Mouse (Mus musculus) monocyte, adult 59 days (primary cell): ENCODE measurements around the gene Fnip1. TPM values are rescaled to one million over a fixed set of nuclear protein-coding genes. Genes with fewer than 3 reads are reported as not detected.

Source experiments
- total RNA-seq, 2 experiments: library from RNA; stranded (reverse); gene quantifications; one replicate each; pipeline ENCODE4 v1.2.4; 2023

Fnip1 gene
- total RNA-seq = 10 to 100 TPM; 35.9 to 37.7 TPM

DNA sequence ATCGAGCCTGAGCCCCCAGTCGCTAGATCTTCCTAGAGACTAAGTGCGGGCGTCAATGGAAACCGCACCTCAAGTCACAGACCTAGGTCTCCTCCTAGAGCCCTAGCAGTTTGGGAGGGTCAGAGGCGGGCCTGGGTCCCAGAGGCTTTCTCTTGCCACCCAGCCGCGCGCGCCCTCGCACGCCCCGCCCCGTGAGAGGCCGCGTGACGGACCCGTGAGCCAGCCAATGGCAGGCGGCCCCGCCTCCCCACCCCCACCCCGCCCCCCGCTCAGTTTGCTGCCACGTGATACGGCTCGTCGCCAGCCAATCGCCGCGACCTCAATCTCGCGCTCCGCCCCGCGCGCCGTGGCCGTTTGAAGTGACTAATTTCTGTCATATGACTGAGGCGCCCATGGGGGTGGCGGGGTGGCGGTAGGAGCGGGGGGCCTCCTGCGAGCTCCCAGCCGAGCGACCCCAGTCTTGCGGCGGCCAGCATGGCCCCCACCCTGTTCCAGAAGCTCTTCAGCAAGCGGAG is at the start of gene Fnip1:
Gene Fnip1 (plus strand): TSS at position 377 of the 515 bp plus-strand sequence.

DNA sequence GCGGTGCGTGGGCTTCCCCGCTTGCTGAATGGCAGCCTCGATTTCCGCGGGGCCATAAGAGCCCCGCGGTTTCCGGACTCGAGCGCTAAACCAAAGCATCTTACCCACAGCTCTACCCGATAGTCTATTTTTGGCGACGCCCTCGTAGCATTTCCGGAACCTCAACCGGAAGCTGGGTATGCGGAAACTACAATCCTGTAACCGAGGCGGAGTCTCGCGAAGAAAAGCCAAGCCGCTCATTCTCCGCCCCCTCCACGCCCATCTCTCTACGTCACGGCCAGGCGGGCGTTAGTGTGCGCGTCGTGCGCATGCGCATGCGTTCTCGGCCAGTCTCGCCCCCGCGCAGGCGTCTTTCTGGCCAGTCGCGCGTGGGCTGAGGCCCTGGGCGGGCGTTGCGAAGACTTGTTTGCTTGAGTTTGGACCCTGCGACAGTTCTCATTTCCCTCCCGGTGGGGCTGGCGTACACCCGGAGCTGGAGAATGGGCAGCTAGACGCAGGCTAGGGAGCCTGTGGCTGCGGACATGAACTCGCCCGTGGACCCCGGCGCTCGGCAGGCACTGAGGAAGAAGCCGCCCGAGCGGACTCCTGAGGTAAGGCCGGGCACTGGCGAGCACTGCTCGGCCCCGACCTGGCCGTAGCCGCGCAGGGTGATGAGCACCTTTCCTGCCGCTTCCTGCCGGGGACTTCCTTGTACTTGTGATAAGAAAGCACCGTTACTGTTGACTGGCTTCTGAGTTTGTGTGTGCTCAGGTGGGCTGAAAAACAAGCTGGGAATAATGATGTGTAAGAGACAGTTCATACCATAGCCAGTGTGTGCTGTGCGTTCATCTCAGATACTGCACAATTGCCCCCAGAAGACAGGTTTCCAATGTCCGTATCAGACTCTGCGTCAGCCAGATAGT is 84.8 kb downstream of the Fnip1 start, which contains the start of gene Rapgef6:
Gene Rapgef6 (plus strand): TSS at position 319 of the 902 bp plus-strand sequence.

Other genes with a start within 250 kb of the Fnip1 start
- gene Csf2, start 188.5 kb upstream of the Fnip1 start, total RNA-seq = not detected
- gene Il3, start 170.9 kb upstream of the Fnip1 start, total RNA-seq = not detected
- not detected for gene Acsl6, start 134.4 kb upstream of the Fnip1 start, total RNA-seq
- gene Meikin, start 67.5 kb upstream of the Fnip1 start, total RNA-seq = not detected
- gene Rapgef6, start 84.6 kb downstream of the Fnip1 start, total RNA-seq = 10 to 100 TPM; 57.5 to 64.1 TPM